Mouse (Mus musculus) heart, embryonic 11.5 days (tissue): Measurements from ENCODE around the gene Frat1. TPM values are rescaled to one million over a fixed set of nuclear protein-coding genes. Genes with fewer than 3 reads are reported as not detected.

Experiments used
- ATAC-seq: fragments of 200-750 bp; cut with Nextera tagmentation; replicated peaks from 2 replicates; pipeline ENCODE4 v1.8.0; 2017; ENCODE audit warnings: moderate library complexity; ENCODE audit not compliant: insufficient number of reproducible peaks, low FRiP score, low TSS enrichment
- H3K27ac ChIP-seq: fragments of 300-500 bp; sonication (generic); 2 replicates; pipeline ENCODE4 v1.5.1; 2014; ENCODE audit warnings: mild to moderate bottlenecking, low read depth, low read length
- H3K27me3 ChIP-seq: fragments of 300-500 bp; sonication (generic); 2 replicates; pipeline ENCODE4 v1.6.1; 2014; ENCODE audit warnings: mild to moderate bottlenecking, low read length, mixed read lengths; ENCODE audit not compliant: control insufficient read depth, insufficient read depth
- H3K36me3 ChIP-seq: fragments of 300-500 bp; sonication (generic); 2 replicates; pipeline ENCODE4 v1.6.1; 2014; ENCODE audit warnings: mild to moderate bottlenecking, low read length, moderate library complexity, mixed read lengths; ENCODE audit not compliant: control insufficient read depth, insufficient read depth
- H3K4me1 ChIP-seq: fragments of 300-500 bp; sonication (generic); 2 replicates; pipeline ENCODE4 v1.6.1; 2014; ENCODE audit warnings: low read length; ENCODE audit not compliant: control insufficient read depth, insufficient read depth
- H3K4me2 ChIP-seq: fragments of 300-500 bp; sonication (generic); 2 replicates; pipeline ENCODE4 v1.6.1; 2014; ENCODE audit warnings: mild to moderate bottlenecking, moderate library complexity
- H3K4me3 ChIP-seq: fragments of 300-500 bp; sonication (generic); 2 replicates; pipeline ENCODE4 v1.5.1; 2014; ENCODE audit warnings: low read depth, low read length
- H3K9ac ChIP-seq: fragments of 300-500 bp; sonication (generic); 2 replicates; pipeline ENCODE4 v1.6.1; 2014; ENCODE audit warnings: mild to moderate bottlenecking, low read depth, low read length, moderate library complexity
- H3K9me3 ChIP-seq: fragments of 300-500 bp; sonication (generic); replicated peaks from 2 replicates; pipeline ENCODE4 v1.6.1; 2016; ENCODE audit warnings: low read length; ENCODE audit not compliant: control insufficient read depth
- WGBS: fragments of 180-500 bp; shearing (Covaris S2); extraction: QIAGEN DNeasy Blood & Tissue Kit; methylation state at CpG from one replicate; pipeline ENCODE4 v1.1.7; 2014; ENCODE audit not compliant: insufficient replicate concordance; 5-methylcytosine and 5-hydroxymethylcytosine counted together
- polyA plus RNA-seq: library from polyadenylated mRNA; unstranded; fragments of >200 nt; fragmentation: Nextera tagmentation; extraction: Ambion mirVana; gene quantifications from 2 replicates; pipeline ENCODE4 v1.2.1, GENCODE M21; 2014

Gene Frat1
- polyA plus RNA-seq, 1 experiment from 2014 or later, result 3.6 TPM

DNA sequence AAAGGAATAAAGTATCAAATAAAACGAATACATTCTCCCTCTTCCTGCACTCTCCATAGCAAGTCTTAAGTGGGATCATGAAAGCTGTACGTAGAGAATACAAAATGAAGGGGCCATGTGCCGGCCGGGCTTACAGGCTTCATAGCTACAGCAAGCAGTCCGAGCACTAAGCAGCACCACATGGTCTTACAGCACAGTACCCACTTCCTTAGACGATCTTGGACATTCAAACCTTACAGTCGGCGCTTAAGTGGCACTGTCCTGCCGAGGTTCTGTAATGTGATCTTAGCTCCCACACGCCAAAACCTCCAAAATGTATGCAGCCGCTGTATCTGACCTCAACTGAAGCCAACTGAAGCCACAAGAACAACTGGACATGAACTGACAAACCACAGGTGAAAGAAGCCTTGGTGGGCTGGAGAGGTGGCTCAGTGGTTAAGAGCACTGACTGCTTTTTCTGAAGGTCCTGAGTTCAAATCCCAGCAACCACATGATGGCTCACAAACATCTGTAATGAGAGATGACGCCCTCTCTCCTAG is 32.9 kb upstream of the Frat1 start:
- WGBS, result 88% methylated on average over 12 of the region's 12 CpGs
- Histone ChIP-seq H3K9ac (no peak overlapping the region), H3K4me2 (no peak overlapping the region), H3K4me1 (peaks cover 5% of the 10 kb centered on the region), H3K36me3 (no peaks in the 10 kb centered on the region), H3K27me3 (no peaks in the 10 kb centered on the region), H3K4me3 (no peak overlapping the region), H3K9me3 (no peaks in the 10 kb centered on the region), H3K27ac (no peak overlapping the region)
- ATAC-seq, result no peak

DNA sequence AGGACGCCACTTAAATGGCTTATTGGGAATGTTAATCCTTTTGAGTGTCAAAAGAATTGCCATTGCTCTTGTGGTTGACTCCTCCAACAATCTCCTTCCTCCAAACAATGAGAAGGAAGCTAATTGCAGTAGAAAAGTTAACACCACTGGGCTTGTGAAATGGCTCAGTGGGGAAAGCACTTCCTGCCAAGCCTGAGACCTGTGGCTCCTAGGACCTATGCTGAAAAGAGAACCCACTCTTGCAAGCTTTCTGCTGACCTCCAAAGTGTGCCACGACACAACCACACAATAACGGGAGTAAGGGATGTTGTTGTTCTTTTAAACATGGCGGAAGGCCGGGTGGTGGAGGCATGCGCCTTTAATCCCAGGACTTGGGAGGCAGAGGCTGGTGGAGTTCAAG is 32.2 kb upstream of the Frat1 start:
- WGBS, result 89% methylated on average over 6 of the region's 6 CpGs
- Histone ChIP-seq H3K27me3 (no peaks in the 10 kb centered on the region), H3K9ac (no peak overlapping the region), H3K9me3 (no peaks in the 10 kb centered on the region), H3K4me3 (no peak overlapping the region), H3K27ac (no peak overlapping the region), H3K4me2 (no peak overlapping the region), H3K36me3 (no peaks in the 10 kb centered on the region), H3K4me1 (peaks cover 5% of the 10 kb centered on the region)
- no peak for ATAC-seq

DNA sequence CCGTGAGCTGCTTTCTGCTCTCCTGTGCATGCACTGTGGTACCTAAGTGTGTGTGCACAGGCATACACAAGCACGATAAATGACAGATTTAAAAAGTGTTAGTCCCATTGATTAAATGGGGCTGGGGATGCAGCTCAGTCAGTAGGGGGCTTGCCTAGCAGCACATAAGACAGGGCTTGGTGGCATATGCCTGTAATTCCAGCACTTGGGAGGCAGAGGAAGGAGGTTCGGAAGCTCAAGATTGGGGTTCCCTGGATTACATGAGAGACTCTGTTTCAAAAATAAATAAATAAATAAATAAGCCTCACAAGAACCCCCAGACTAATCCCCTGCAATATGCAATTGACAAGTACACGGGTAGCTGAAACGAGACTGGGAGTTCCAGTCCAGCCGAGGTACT is 29.3 kb upstream of the Frat1 start:
- Histone ChIP-seq H3K27me3 (no peaks in the 10 kb centered on the region), H3K27ac (no peak overlapping the region), H3K4me1 (peaks cover 5% of the 10 kb centered on the region), H3K9ac (peak overlapping the region; percentile 96; the same call in 1 of the 2 replicates), H3K4me2 (peak overlapping the region; percentile 74), H3K4me3 (peak overlapping the region; percentile 96), H3K36me3 (no peaks in the 10 kb centered on the region), H3K9me3 (no peaks in the 10 kb centered on the region)
- WGBS, result 57% methylated on average over 6 of the region's 6 CpGs
- ATAC-seq, result no peak

DNA sequence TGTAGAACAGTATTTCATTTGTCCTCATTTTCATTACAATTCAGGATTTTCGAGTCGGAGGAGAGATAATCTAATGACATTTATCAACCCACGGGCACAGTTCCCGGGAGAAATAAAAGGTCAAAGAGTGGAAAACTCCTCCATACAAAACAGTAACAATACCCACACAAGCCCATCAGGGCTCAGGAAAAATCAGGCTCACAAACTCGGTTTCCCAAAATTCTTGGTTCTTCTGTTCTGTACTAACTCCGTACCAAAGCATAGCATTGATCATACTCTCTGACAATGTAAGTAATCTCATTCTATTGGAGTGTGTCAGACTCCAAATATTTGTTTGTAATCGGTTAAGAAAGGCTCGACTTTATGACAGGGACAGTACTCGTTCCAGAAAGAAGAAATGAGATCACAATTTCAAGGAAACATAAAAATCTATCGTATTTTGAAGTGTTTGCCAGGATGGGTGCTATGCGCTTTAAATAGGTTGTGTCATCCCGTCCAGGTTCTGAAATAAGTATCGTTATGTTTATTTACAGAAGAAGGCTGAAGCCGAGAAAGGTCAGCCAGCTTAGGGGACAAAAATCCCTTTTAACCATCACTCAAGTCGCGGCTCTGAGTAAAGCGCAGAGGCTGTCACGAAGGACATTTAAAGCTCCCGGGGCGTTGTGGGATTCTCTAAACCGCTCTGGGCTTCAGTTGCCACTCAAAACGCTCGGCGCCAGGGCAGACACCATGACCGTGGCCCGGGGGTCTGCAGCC is 28.6 kb upstream of the Frat1 start:
- WGBS, result 5% methylated on average over 26 of the region's 26 CpGs
- Histone ChIP-seq H3K27ac (peak overlapping the region; percentile 85), H3K36me3 (no peaks in the 10 kb centered on the region), H3K4me3 (peak overlapping the region; percentile 96), H3K4me1 (peaks cover 5% of the 10 kb centered on the region), H3K27me3 (no peaks in the 10 kb centered on the region), H3K4me2 (peak overlapping the region; percentile 74), H3K9ac (peak overlapping the region; percentile 96), H3K9me3 (0 out of 2 replicates have a peak, but pooled peaks cover 3% of the 10 kb centered on the region)
- ATAC-seq, result no peak

DNA sequence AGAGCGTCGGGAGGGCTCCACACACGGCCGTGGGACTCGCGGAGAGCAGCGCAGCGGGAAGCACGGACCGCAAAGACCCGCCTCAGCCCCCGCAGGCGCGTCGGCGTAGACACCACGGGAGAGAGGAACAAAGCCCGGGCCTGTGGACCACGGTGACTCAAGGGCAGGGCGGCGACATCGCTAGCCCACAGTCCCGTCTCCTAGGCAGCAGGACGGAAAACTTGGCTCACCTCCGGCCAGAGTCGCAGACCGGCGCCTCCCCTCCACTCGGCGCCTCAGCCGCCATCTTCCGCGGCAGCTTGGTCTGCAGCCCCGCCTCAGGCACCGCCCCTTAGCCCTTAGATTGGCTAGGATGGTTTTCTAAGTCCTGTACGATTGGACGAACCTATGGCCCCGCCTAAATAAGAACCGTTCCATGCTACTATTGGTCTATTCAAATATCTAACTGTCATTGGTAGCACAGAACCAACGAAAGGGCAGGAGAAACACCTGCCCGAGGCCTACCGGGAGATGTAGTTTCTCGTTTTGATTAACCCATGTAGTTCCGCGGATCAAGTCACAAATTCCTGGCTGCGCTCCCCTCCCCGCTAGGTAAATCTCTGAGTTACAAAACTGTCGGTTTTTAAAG is 27.9 kb upstream of the Frat1 start, which contains the start of gene Arhgap19:
TSS of gene Arhgap19 (minus strand) at position 306 of the 628 bp plus-strand sequence.
- Histone ChIP-seq H3K4me3 (peak within 1 kb of the TSS; percentile 96), H3K4me1 (peaks cover 5% of the 10 kb centered on the region), H3K27me3 (no peaks in the 10 kb centered on the region), H3K4me2 (peak within 1 kb of the TSS; percentile 74), H3K9me3 (0 out of 2 replicates have a peak, but pooled peaks cover 3% of the 10 kb centered on the region), H3K36me3 (no peaks in the 10 kb centered on the region), H3K9ac (peak within 1 kb of the TSS; percentile 96), H3K27ac (peak within 1 kb of the TSS; percentile 85)
- ATAC-seq, result peak; percentile 99
- WGBS, result under 1% methylated on average over 48 of the region's 48 CpGs

DNA sequence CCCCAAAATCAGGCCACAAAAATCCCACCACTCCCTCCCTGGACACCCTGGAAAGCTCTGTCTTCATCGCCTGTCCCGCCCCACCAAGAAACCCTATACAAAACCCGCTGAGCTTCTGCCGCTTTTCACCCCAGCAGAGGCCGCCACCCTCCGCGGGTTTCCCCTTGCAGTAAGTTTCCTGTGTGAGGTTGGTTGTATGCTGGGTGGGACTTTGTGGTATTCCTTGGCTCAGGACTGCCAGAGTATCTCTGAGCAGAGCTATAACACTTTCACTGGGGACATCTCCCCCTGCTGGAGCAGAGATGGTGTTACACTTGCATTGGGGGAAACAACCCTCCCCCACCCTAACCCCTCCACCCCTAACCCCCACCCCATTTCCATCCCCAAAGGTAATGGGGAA is 26.4 kb upstream of the Frat1 start:
- Histone ChIP-seq H3K4me2 (no peak overlapping the region), H3K4me1 (peaks cover 5% of the 10 kb centered on the region), H3K9ac (no peak overlapping the region), H3K36me3 (no peaks in the 10 kb centered on the region), H3K27me3 (no peaks in the 10 kb centered on the region), H3K4me3 (no peak overlapping the region), H3K27ac (no peak overlapping the region), H3K9me3 (0 out of 2 replicates have a peak, but pooled peaks cover 3% of the 10 kb centered on the region)
- 43% methylated on average over 7 of the region's 7 CpGs for WGBS
- ATAC-seq, result no peak

DNA sequence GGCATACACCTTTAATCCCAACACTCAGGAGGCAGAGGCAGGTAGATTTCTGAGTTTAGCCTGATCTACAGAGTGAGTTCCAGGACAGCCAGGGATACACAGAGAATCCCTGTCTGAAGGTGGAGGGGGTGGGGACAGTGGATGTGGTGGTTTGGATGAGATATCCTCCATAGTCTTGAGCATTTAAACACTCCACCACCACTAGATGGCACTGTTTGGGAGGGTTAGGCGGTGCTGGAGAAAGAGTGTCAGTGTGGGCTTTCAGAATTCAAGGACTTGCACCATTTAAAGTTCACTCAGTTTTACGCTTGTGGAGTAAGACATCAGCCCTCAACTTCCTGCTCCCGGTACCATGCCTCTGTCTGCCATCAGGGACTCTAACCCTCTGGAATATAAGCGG is 23.9 kb upstream of the Frat1 start:
- H3K4me1 ChIP-seq, result no peaks in the 10 kb centered on the region; the same call in 1 of the 2 replicates
- 0 out of 2 replicates have a peak, but pooled peaks cover 3% of the 10 kb centered on the region for H3K9me3 ChIP-seq
- H3K4me2 ChIP-seq, result no peak overlapping the region
- no peaks in the 10 kb centered on the region for H3K27me3 ChIP-seq
- no peaks in the 10 kb centered on the region for H3K36me3 ChIP-seq
- H3K4me3 ChIP-seq, result no peak overlapping the region
- H3K27ac ChIP-seq, result no peak overlapping the region
- WGBS, result 88% methylated on average over 4 of the region's 4 CpGs
- ATAC-seq, result no peak
- H3K9ac ChIP-seq, result no peak overlapping the region

DNA sequence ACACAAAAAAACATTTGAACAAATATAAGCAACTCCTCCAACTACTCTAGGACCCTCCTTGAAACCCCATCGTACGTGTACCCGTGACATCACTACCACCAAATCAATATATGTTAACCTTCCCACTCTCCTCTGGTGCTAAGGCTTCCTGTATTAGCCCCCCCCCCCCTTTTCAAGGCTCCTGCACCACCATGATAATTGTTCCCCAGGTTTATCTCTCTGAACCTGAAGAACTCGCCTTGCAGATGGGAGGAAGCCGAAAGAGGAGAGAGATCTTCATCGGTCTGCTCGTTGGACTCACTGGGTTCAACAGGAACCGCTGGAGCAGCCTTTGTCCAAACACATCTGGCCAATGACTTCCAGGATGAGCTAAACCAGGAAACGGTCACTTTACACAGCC is 22.3 kb upstream of the Frat1 start:
- WGBS, result 68% methylated on average over 9 of the region's 9 CpGs
- Histone ChIP-seq H3K36me3 (no peaks in the 10 kb centered on the region), H3K27ac (no peak overlapping the region), H3K9ac (no peak overlapping the region), H3K4me1 (no peaks in the 10 kb centered on the region), H3K9me3 (0 out of 2 replicates have a peak, but pooled peaks cover 3% of the 10 kb centered on the region), H3K4me2 (peak overlapping the region; percentile 4; the same call in 1 of the 2 replicates), H3K4me3 (no peak overlapping the region), H3K27me3 (no peaks in the 10 kb centered on the region)
- ATAC-seq, result no peak
